ENCODE assay signal across 8 mouse cellular contexts in the genomic region with DNA sequence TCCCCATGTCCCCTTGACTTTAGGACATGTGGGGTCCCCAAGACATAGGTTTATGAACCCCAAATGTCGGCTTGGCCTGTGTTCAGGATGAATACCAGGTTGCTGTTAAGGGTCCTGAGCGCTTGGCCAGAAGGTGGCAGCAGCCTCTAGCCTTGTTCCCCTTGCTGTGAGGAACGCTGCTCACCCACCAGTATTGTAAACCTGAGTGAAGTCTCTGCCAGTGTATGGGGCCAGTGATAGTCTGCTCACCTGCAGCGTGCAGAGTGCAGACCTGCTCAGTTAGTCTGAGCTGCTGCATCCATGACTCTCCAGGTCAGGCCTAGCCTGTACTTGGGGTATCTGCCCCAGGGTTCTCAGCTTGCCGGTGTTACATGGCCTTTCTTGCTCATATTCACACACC. TPM values are rescaled to one million over a fixed set of nuclear protein-coding genes. Genes with fewer than 3 reads are reported as not detected.
DNase-seq lines count a peak whose midpoint lies in the region; ATAC-seq and TF ChIP-seq lines count a peak whose summit lies in the region.

No protein-coding gene starts in this region.

- 8% methylated on average over 5 of the region's 5 CpGs for WGBS in bone marrow, adult 2 months
- WGBS in forebrain, embryonic 13.5 days = 44% methylated on average over 5 of the region's 5 CpGs
- WGBS in liver, embryonic 14.5 days (ENCODE audit: insufficient replicate concordance) = 19% methylated on average over 5 of the region's 5 CpGs
- 27% methylated on average over 5 of the region's 5 CpGs for WGBS in neural tube, embryonic 11.5 days

- no peak overlapping the region for H3K4me3 ChIP-seq in C2C12 (ENCODE audit: insufficient read depth, poor library complexity, severe bottlenecking)
- H3K4me3 ChIP-seq in bone marrow, adult 2 months (replicated peaks; ENCODE audit: control insufficient read depth, low read depth, low read length) = peak overlapping the region; percentile 81
- H3K4me3 ChIP-seq in forebrain, embryonic 13.5 days = no peak overlapping the region
- no peak overlapping the region for H3K4me3 ChIP-seq in liver, embryonic 14.5 days (ENCODE audit: insufficient read depth in 1 of 2, low read depth in 2 of 2, low read length in 2 of 2)
- no peak overlapping the region for H3K4me3 ChIP-seq in neural tube, embryonic 11.5 days (ENCODE audit: low read depth, low read length)
- no peak overlapping the region for H3K4me3 ChIP-seq in testis, adult 2 months (ENCODE audit: control insufficient read depth, low read depth, low read length)

- peak; percentile 82 to 84 for DNase-seq in heart, postnatal 10 days
- peak; percentile 51 to 82 for DNase-seq in kidney, postnatal 36 days
- peak; percentile 26 to 35 (median 30) for DNase-seq in liver, embryonic 14.5 days (ENCODE audit: low read depth in 3 of 3, low spot score in 3 of 3)
- DNase-seq in neural tube, embryonic 11.5 days (ENCODE audit: low spot score) = peak; percentile 64

- no peak overlapping the region for H3ac ChIP-seq in C2C12 (ENCODE audit: control insufficient read depth, insufficient read length, low read depth)

- no peaks in the 10 kb centered on the region for H3K9me3 ChIP-seq in forebrain, embryonic 13.5 days (replicated peaks)
- no peaks in the 10 kb centered on the region for H3K9me3 ChIP-seq in liver, embryonic 14.5 days (ENCODE audit: control insufficient read depth, low read length)
- H3K9me3 ChIP-seq in neural tube, embryonic 11.5 days (ENCODE audit: control insufficient read depth, low read length) = no peaks in the 10 kb centered on the region

- TF ChIP-seq CTCF in C2C12 (IDR thresholded peaks at IDR 0.05; ENCODE audit: control insufficient read depth, insufficient read depth, insufficient read length) = peak; percentile 83
- TF ChIP-seq CTCF in bone marrow, adult 2 months (IDR thresholded peaks at IDR 0.05; ENCODE audit: control insufficient read depth, insufficient read depth, low read length) = peak; percentile 99
- TF ChIP-seq CTCF in liver, embryonic 14.5 days (IDR thresholded peaks at IDR 0.05; ENCODE audit: low read depth) = peak; percentile 88
- TF ChIP-seq CTCF in testis, adult 2 months (IDR thresholded peaks at IDR 0.05; ENCODE audit: control insufficient read depth, insufficient read depth, insufficient replicate concordance, low read depth, low read length) = peak; percentile 57; the same call in 1 of the 2 replicates

- H3K36me3 ChIP-seq in C2C12 (ENCODE audit: control insufficient read depth, insufficient read depth) = no peaks in the 10 kb centered on the region
- H3K36me3 ChIP-seq in forebrain, embryonic 13.5 days (ENCODE audit: poor library complexity, severe bottlenecking) = no peaks in the 10 kb centered on the region
- no peaks in the 10 kb centered on the region for H3K36me3 ChIP-seq in liver, embryonic 14.5 days (replicated peaks; ENCODE audit: control insufficient read depth, insufficient read depth, low read depth)
- H3K36me3 ChIP-seq in neural tube, embryonic 11.5 days (ENCODE audit: control insufficient read depth, insufficient read depth, low read length) = no peaks in the 10 kb centered on the region
- no peaks in the 10 kb centered on the region for H3K36me3 ChIP-seq in testis, adult 2 months (ENCODE audit: control insufficient read depth, insufficient read depth, low read length)

- 0 out of 2 replicates have a peak, but pooled peaks have one; percentile 61 for ATAC-seq in forebrain, embryonic 13.5 days
- ATAC-seq in liver, embryonic 14.5 days (ENCODE audit: insufficient read depth) = no peak
- ATAC-seq in neural tube, embryonic 11.5 days (ENCODE audit: insufficient read depth, low FRiP score, low TSS enrichment) = 0 out of 2 replicates have a peak, but pooled peaks have one; percentile 9

- H3K27me3 ChIP-seq in C2C12 (ENCODE audit: control insufficient read depth, insufficient read depth, insufficient read length) = no peaks in the 10 kb centered on the region
- peaks cover 28% of the 10 kb centered on the region for H3K27me3 ChIP-seq in forebrain, embryonic 13.5 days
- H3K27me3 ChIP-seq in liver, embryonic 14.5 days (ENCODE audit: control insufficient read depth, insufficient read depth, low read length) = peaks cover 8% of the 10 kb centered on the region; the same call in 1 of the 2 replicates
- peaks cover 15% of the 10 kb centered on the region for H3K27me3 ChIP-seq in neural tube, embryonic 11.5 days (ENCODE audit: control insufficient read depth, insufficient read depth, low read length)
- no peaks in the 10 kb centered on the region for H3K27me3 ChIP-seq in testis, adult 2 months (ENCODE audit: control insufficient read depth, insufficient read depth, low read length)

- no peak for TF ChIP-seq POLR2A in bone marrow, adult 2 months (IDR thresholded peaks at IDR 0.05; ENCODE audit: borderline replicate concordance, control insufficient read depth, low read depth, low read length)
- TF ChIP-seq POLR2A in testis, adult 2 months (IDR thresholded peaks at IDR 0.05; ENCODE audit: control insufficient read depth, low read depth, low read length) = no peak

- H3K27ac ChIP-seq in bone marrow, adult 2 months (ENCODE audit: control insufficient read depth, insufficient read depth, low read depth, low read length, poor library complexity) = no peak overlapping the region
- no peak overlapping the region for H3K27ac ChIP-seq in forebrain, embryonic 13.5 days
- H3K27ac ChIP-seq in liver, embryonic 14.5 days = no peak overlapping the region
- H3K27ac ChIP-seq in neural tube, embryonic 11.5 days (ENCODE audit: low read depth, low read length) = no peak overlapping the region
- no peak overlapping the region for H3K27ac ChIP-seq in testis, adult 2 months (ENCODE audit: control insufficient read depth, insufficient read depth, low read depth, low read length)

- H3K79me3 ChIP-seq in C2C12 (ENCODE audit: low read depth) = no peaks in the 10 kb centered on the region

- H3K4me1 ChIP-seq in bone marrow, adult 2 months (ENCODE audit: control insufficient read depth, insufficient read depth, low read length) = peaks cover 4% of the 10 kb centered on the region
- peaks cover 8% of the 10 kb centered on the region for H3K4me1 ChIP-seq in forebrain, embryonic 13.5 days
- peaks cover 0 to 3% of the 10 kb centered on the region in 2 experiments; a peak in 1 of 4 replicates for H3K4me1 ChIP-seq in liver, embryonic 14.5 days (replicated peaks; ENCODE audit: control insufficient read depth in 2 of 2, insufficient read depth in 2 of 2, low read length in 1 of 2)
- peaks cover 5% of the 10 kb centered on the region; the same call in 1 of the 2 replicates for H3K4me1 ChIP-seq in neural tube, embryonic 11.5 days (ENCODE audit: control insufficient read depth, insufficient read depth, low read length)
- peaks cover 4% of the 10 kb centered on the region for H3K4me1 ChIP-seq in testis, adult 2 months (ENCODE audit: control insufficient read depth, insufficient read depth, low read length)

- no peak overlapping the region for H3K4me2 ChIP-seq in forebrain, embryonic 13.5 days
- H3K4me2 ChIP-seq in liver, embryonic 14.5 days (ENCODE audit: low read depth) = no peak overlapping the region; the same call in 1 of the 2 replicates
- H3K4me2 ChIP-seq in neural tube, embryonic 11.5 days (ENCODE audit: low read depth) = no peak overlapping the region

- intact Hi-C loops in heart, postnatal 10 days (cut with DNase I) = loop anchor here (1.0 kb wide), 2 partner anchors 32 to 60 kb away; no protein-coding TSS in a partner anchor

- no peaks in the 10 kb centered on the region for H3K79me2 ChIP-seq in C2C12 (ENCODE audit: control insufficient read depth, insufficient read depth)

- no peak overlapping the region for H3K9ac ChIP-seq in forebrain, embryonic 13.5 days
- H3K9ac ChIP-seq in liver, embryonic 14.5 days (replicated peaks) = no peak overlapping the region
- H3K9ac ChIP-seq in neural tube, embryonic 11.5 days (ENCODE audit: low read length) = no peak overlapping the region

- TF ChIP-seq EP300 in liver, embryonic 14.5 days (IDR thresholded peaks at IDR 0.05; ENCODE audit: low read depth) = no peak

TF ChIP-seq in C2C12, 6 proteins besides CTCF, POLR2A, EP300 and RAD21:
- TF ChIP-seq MAX (IDR thresholded peaks at IDR 0.05) (no peak), USF1 (IDR thresholded peaks at IDR 0.05; ENCODE audit: low read depth) (no peak), FOSL1 (IDR thresholded peaks at IDR 0.05; ENCODE audit: insufficient read depth, low read length, poor library complexity, severe bottlenecking) (no peak), MYOD1 (IDR thresholded peaks at IDR 0.05; ENCODE audit: control insufficient read depth, insufficient read length, low read depth) (no peak), CEBPB (IDR thresholded peaks at IDR 0.05; ENCODE audit: low read depth) (no peak), MYOG (IDR thresholded peaks at IDR 0.05; ENCODE audit: control insufficient read depth, extremely low read depth, insufficient read length) (no peak)

RNA-seq across cellular contexts. Expression of a gene that starts 0.5 kb away (rescaled TPM):
- 2.1 TPM for polyA plus RNA-seq in C2C12 (2012; fragmentation: generic; extraction: Trizol)
- polyA plus RNA-seq in bone marrow, adult 2 months (2011; ENCODE audit: insufficient read depth, insufficient read length, low replicate concordance, missing spikeins) = 12.9 and 22.2 TPM in 2 replicates
- polyA plus RNA-seq in forebrain, embryonic 13.5 days (2015; fragmentation: Nextera tagmentation; extraction: Ambion mirVana) = 0.31 and 0.59 TPM in 2 replicates
- total RNA-seq in heart, postnatal 10 days (2021) = 10 to 100 TPM; 20.0 to 20.2 TPM
- 2.4 and 2.5 TPM in 2 replicates for polyA plus RNA-seq in liver, embryonic 14.5 days (2012; rRNA removed)
- 4.9 and 5.2 TPM in 2 replicates for polyA plus RNA-seq in liver, embryonic 14.5 days (2014; fragmentation: Nextera tagmentation; extraction: Ambion mirVana)
- 0.57 and 1.2 TPM in 2 replicates for polyA plus RNA-seq in neural tube, embryonic 11.5 days (2014; fragmentation: Nextera tagmentation; extraction: Ambion mirVana)
- polyA plus RNA-seq in testis, adult 2 months (2012; rRNA removed) = 2.1 and 12.8 TPM in 2 replicates

RNA-seq across cellular contexts. Expression of a gene that starts 34.2 kb away (rescaled TPM):
- polyA plus RNA-seq in C2C12 (2012; fragmentation: generic; extraction: Trizol) = not detected
- polyA plus RNA-seq in bone marrow, adult 2 months (2011; ENCODE audit: insufficient read depth, insufficient read length, low replicate concordance, missing spikeins) = 4.2 and 11.0 TPM in 2 replicates
- polyA plus RNA-seq in forebrain, embryonic 13.5 days (2015; fragmentation: Nextera tagmentation; extraction: Ambion mirVana) = 0.11 and 0.12 TPM in 2 replicates
- total RNA-seq in heart, postnatal 10 days (2021) = under 1 TPM; 0.45 to 0.50 TPM
- 0.31 and 0.95 TPM in 2 replicates for polyA plus RNA-seq in liver, embryonic 14.5 days (2012; rRNA removed)
- polyA plus RNA-seq in liver, embryonic 14.5 days (2014; fragmentation: Nextera tagmentation; extraction: Ambion mirVana) = 0.94 and 1.4 TPM in 2 replicates
- polyA plus RNA-seq in neural tube, embryonic 11.5 days (2014; fragmentation: Nextera tagmentation; extraction: Ambion mirVana) = 0.43 and 1.3 TPM in 2 replicates
- polyA plus RNA-seq in testis, adult 2 months (2012; rRNA removed) = 11.7 and 14.4 TPM in 2 replicates

Comparison
In these comparisons a context has a peak if more than half of its experiments do, and no peak if none do; other contexts are left out.
1. DNase-seq: peak in every context shown above with its lines; median percentile 83 in heart, postnatal 10 days; 66 in kidney, postnatal 36 days; 64 in neural tube, embryonic 11.5 days; 30 in liver, embryonic 14.5 days.